Mouse (Mus musculus) heart, adult 2 months (tissue): Measurements from ENCODE around the gene Wbp11. TPM values are rescaled to one million over a fixed set of nuclear protein-coding genes. Genes with fewer than 3 reads are reported as not detected.
A peak's percentile ranks its signal among the peaks of the same experiment; 100 is the strongest.

ENCODE experiments used
- DNase-seq, 2 experiments: peaks; one replicate each; pipeline ENCODE4 v3.0.0; 2021
- H3K27ac ChIP-seq: fragments of 200-600 bp; 2 replicates; pipeline ENCODE4 v1.8.1; 2022
- H3K27me3 ChIP-seq: fragments of 200-500 bp; 2 replicates; pipeline ENCODE4 v1.6.1; 2012; ENCODE audit warnings: mild to moderate bottlenecking, low read length, inconsistent platforms, mixed read lengths; ENCODE audit not compliant: control insufficient read depth, insufficient read depth
- H3K36me3 ChIP-seq: fragments of 200-500 bp; 2 replicates; pipeline ENCODE4 v1.6.1; 2012; ENCODE audit warnings: low read length, inconsistent platforms; ENCODE audit not compliant: control insufficient read depth, insufficient read depth
- H3K4me1 ChIP-seq: fragments of 200-500 bp; 2 replicates; pipeline ENCODE4 v1.6.1; 2011; ENCODE audit warnings: low read length; ENCODE audit not compliant: control insufficient read depth, insufficient read depth
- H3K4me3 ChIP-seq: fragments of 200-600 bp; 2 replicates; pipeline ENCODE4 v1.8.1; 2022
- H3K79me2 ChIP-seq: fragments of 200-500 bp; replicated peaks from 2 replicates; pipeline ENCODE4 v1.6.1; 2012; ENCODE audit warnings: mild to moderate bottlenecking, inconsistent platforms, low read length, moderate library complexity, mixed read lengths; ENCODE audit not compliant: control insufficient read depth, insufficient read depth
- H3K9ac ChIP-seq: fragments of 200-500 bp; 2 replicates; pipeline ENCODE4 v1.6.1; 2012; ENCODE audit warnings: low read depth, mild to moderate bottlenecking, control low read depth, inconsistent platforms, low read length, mixed read lengths
- CTCF ChIP-seq: fragments of 200-600 bp; IDR thresholded peaks from 2 replicates; pipeline ENCODE4 v1.8.1; 2022; ENCODE audit warnings: antibody characterized with exemption, mild to moderate bottlenecking, moderate library complexity
- EP300 ChIP-seq: fragments of 200-500 bp; IDR thresholded peaks from 2 replicates; pipeline ENCODE4 v1.6.1; 2011; ENCODE audit warnings: low read depth, low read length, control low read depth; ENCODE audit not compliant: insufficient read depth
- POLR2A ChIP-seq: fragments of 200-500 bp; IDR thresholded peaks from 2 replicates; pipeline ENCODE4 v1.6.1; 2011; ENCODE audit warnings: mild to moderate bottlenecking, low read depth, low read length, control low read depth; ENCODE audit not compliant: insufficient read depth
- WGBS: fragments of 180-500 bp; shearing (Covaris S2); methylation state at CpG from one replicate; pipeline ENCODE4 v1.1.7; 2018; 5-methylcytosine and 5-hydroxymethylcytosine counted together
- intact Hi-C: fragments of 180-260 bp; cut with DNase I; formaldehyde crosslinking; loops from one replicate; pipeline ENCODE4 v1.15.1; 2025
- polyA plus RNA-seq: library from polyadenylated mRNA; depleted of rRNA; stranded (reverse); fragments of >200 nt; gene quantifications from 2 replicates; pipeline ENCODE4 v1.2.3, GENCODE M21; 2012
- total RNA-seq, 2 experiments: library from RNA; stranded (reverse); gene quantifications; 2 replicates each; pipeline ENCODE4 v1.2.3; 2021

The Wbp11 gene
- total and polyA plus RNA-seq, 3 experiments, result 28.7 to 68.1 (median 67.6) TPM

- H3K27ac ChIP-seq, result peak overlapping the region; percentile 20; the same call in 1 of the 2 replicates
- H3K9ac ChIP-seq, result peak overlapping the region; percentile 46
- intact Hi-C loops, result loop anchor here (1.0 to 5.0 kb wide), 4 partner anchors 59 to 331 kb away; no protein-coding TSS in a partner anchor
- no peak overlapping the region for H3K4me3 ChIP-seq
- no peaks in the 10 kb centered on the region for H3K36me3 ChIP-seq
- H3K27me3 ChIP-seq, result no peaks in the 10 kb centered on the region
- DNase-seq, result no peak
- no peaks in the 10 kb centered on the region for H3K79me2 ChIP-seq
- 31% methylated on average over 9 of the region's 9 CpGs for WGBS
- H3K4me1 ChIP-seq, result peaks cover 2% of the 10 kb centered on the region; the same call in 1 of the 2 replicates
- TF ChIP-seq EP300 (no peak), CTCF (peak; percentile 85)
Measured at GRCm38 (mm10) chr6:136861020-136861419, 33.0 kb upstream of the Wbp11 start.

- Histone ChIP-seq H3K27me3 (no peaks in the 10 kb centered on the region), H3K79me2 (no peaks in the 10 kb centered on the region), H3K36me3 (no peaks in the 10 kb centered on the region), H3K4me3 (no peak overlapping the region), H3K9ac (peak overlapping the region; percentile 43; the same call in 1 of the 2 replicates), H3K4me1 (peaks cover 6% of the 10 kb centered on the region), H3K27ac (peak overlapping the region; percentile 94)
- intact Hi-C loops, result no loop called here
- DNase-seq, result peak in 1 of 2 experiments; percentile 47
- WGBS, result 45% methylated on average over 8 of the region's 8 CpGs
- TF ChIP-seq POLR2A, result no peak
- TF ChIP-seq CTCF, result no peak
- no peak for TF ChIP-seq EP300
Measured at GRCm38 (mm10) chr6:136858420-136858819, 30.4 kb upstream of the Wbp11 start.

DNA sequence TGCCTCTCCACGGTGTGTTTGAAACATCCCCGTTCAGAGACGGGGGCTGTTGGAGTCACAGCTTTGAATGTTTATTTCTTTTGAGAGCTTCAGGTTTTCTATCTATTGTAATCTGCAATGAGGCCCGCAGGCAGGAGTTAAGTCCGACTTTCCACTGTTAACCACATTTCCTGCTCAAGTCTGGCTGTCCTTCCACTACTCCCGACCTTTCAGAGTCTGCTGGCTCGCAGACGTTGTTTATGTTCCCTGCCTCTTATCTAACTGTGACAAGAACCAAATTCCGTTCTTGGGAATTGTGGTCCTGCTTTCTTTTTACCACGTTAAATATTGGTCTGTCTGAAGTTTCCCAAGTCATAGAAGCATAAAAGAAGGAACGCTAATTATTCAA, 29.8 kb upstream of the Wbp11 start:
- Histone ChIP-seq H3K4me3 (peak overlapping the region; percentile 47), H3K27me3 (no peaks in the 10 kb centered on the region), H3K36me3 (no peaks in the 10 kb centered on the region), H3K79me2 (no peaks in the 10 kb centered on the region), H3K9ac (peak overlapping the region; percentile 58), H3K27ac (peak overlapping the region; percentile 94), H3K4me1 (peaks cover 6% of the 10 kb centered on the region)
- no peak for DNase-seq
- WGBS, result 3% methylated on average over 11 of the region's 11 CpGs
- intact Hi-C loops, result no loop called here
- TF ChIP-seq EP300 (0 out of 2 replicates have a peak, but pooled peaks have one; percentile 32), POLR2A (peak; percentile 60), CTCF (no peak)

DNA sequence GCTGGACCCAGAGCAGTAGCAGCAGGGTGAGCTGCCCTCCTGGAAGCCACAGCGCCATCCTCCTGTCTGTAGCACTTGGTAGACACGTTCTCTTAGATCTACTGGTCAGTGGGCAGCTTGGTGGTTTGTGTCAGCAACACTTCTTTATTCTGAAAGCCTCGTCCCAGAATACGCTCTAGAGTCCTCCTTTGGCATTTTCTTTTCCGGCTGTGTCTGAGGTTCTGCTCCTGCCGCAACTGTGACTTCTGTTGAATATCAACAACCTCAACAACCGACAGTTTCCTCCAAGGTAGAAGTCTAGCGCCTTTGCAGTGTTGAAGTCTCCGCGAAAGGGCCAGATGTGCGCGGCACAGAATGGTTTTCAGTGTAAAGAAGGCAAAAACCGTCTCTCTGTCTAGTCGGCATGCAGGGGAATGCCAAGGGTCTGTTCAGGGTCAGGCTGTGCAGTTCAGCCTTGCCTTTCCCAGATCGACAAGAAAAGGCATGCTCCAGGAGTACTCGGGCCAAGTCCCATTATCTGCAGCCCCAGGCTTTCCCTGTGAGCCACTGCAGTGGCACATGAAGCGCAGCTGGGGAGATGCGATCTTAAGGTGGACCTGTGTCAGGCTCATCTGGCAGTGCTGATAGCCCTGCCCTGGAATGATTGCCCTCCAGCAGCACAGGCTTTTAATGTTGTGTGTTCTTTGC, 29.3 kb upstream of the Wbp11 start, which contains the start of gene Art4:
Art4 (minus strand) TSS at position 548 of the 687 bp plus-strand sequence.
- no peaks in the 10 kb centered on the region for H3K79me2 ChIP-seq
- peak within 1 kb of the TSS; percentile 94 for H3K27ac ChIP-seq
- no peak for TF ChIP-seq POLR2A
- TF ChIP-seq CTCF, result peak; percentile 16; the same call in 1 of the 2 replicates
- intact Hi-C loops, result no loop called here
- peak; percentile 63 to 70 for DNase-seq
- peaks cover 6% of the 10 kb centered on the region for H3K4me1 ChIP-seq
- H3K4me3 ChIP-seq, result peak within 1 kb of the TSS; percentile 47
- peak within 1 kb of the TSS; percentile 58 for H3K9ac ChIP-seq
- no peaks in the 10 kb centered on the region for H3K27me3 ChIP-seq
- H3K36me3 ChIP-seq, result no peaks in the 10 kb centered on the region
- 12% methylated on average over 18 of the region's 18 CpGs for WGBS

GRCm38 (mm10) chr6:136856071-136856636, 28.1 kb upstream of the Wbp11 start:
- Histone ChIP-seq H3K27ac (peak overlapping the region; percentile 94), H3K27me3 (no peaks in the 10 kb centered on the region), H3K4me3 (peak overlapping the region; percentile 47), H3K9ac (peak overlapping the region; percentile 64), H3K36me3 (no peaks in the 10 kb centered on the region), H3K4me1 (peaks cover 6% of the 10 kb centered on the region), H3K79me2 (no peaks in the 10 kb centered on the region)
- TF ChIP-seq POLR2A (peak; percentile 51), CTCF (no peak)
- intact Hi-C loops, result no loop called here
- peak in 1 of 2 experiments; percentile 40 for DNase-seq
- WGBS, result 22% methylated on average over 14 of the region's 14 CpGs

DNA sequence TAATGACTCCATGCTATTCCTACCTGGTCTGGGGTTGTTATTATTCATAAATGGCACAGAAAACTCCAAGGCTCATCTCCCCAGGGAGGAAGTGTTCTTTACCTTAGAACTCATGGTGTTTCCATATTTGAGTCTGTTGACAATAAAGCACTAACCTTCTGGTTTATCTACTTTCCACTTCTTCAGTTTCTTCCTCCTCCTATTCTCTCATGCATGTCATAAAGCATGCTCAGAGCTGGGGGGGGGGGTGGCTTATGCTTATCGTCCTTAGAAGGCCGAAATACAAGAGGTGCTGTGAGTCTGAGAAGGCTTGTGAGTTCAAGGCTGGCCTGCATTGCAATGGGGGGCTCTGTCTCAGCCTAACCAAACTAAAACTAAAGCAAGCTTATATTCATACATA, 27.1 kb upstream of the Wbp11 start:
- H3K4me3 ChIP-seq, result no peak overlapping the region

More for the DNA sequence above, 27.1 kb upstream of the Wbp11 start:
- Histone ChIP-seq H3K79me2 (no peaks in the 10 kb centered on the region), H3K4me1 (peaks cover 6% of the 10 kb centered on the region), H3K27me3 (no peaks in the 10 kb centered on the region), H3K27ac (no peak overlapping the region; the same call in 1 of the 2 replicates), H3K9ac (no peak overlapping the region), H3K36me3 (no peaks in the 10 kb centered on the region)
- intact Hi-C loops, result no loop called here
- 50% methylated on average over 2 of the region's 2 CpGs for WGBS
- TF ChIP-seq CTCF, result no peak
- no peak for TF ChIP-seq POLR2A
- no peak for TF ChIP-seq EP300
- DNase-seq, result no peak
